Mouse (Mus musculus) liver, embryonic 16.5 days (tissue): ENCODE results near the gene Csnk1g1. TPM values are rescaled to one million over a fixed set of nuclear protein-coding genes. Genes with fewer than 3 reads are reported as not detected.

Source experiments
- ATAC-seq: fragments of 200-750 bp; cut with Nextera tagmentation; 2 replicates; pipeline ENCODE4 v1.8.0; 2017; ENCODE audit warnings: low read depth, mild to moderate bottlenecking, moderate number of reproducible peaks, moderate library complexity
- H3K27ac ChIP-seq: fragments of 300-500 bp; sonication (generic); 2 replicates; pipeline ENCODE4 v1.5.1; 2014; ENCODE audit warnings: mild to moderate bottlenecking, low read length
- H3K27me3 ChIP-seq: fragments of 300-500 bp; sonication (generic); 2 replicates; pipeline ENCODE4 v1.6.1; 2014; ENCODE audit warnings: low read depth, low read length, mixed read lengths; ENCODE audit not compliant: control insufficient read depth, insufficient read depth
- H3K36me3 ChIP-seq: fragments of 300-500 bp; sonication (generic); 2 replicates; pipeline ENCODE4 v1.6.1; 2014; ENCODE audit warnings: mild to moderate bottlenecking; ENCODE audit not compliant: control insufficient read depth, insufficient read depth
- H3K4me1 ChIP-seq: fragments of 300-500 bp; sonication (generic); 2 replicates; pipeline ENCODE4 v1.6.1; 2014; ENCODE audit warnings: low read depth, low read length, mixed read lengths; ENCODE audit not compliant: control insufficient read depth
- H3K4me2 ChIP-seq: fragments of 300-500 bp; sonication (generic); 2 replicates; pipeline ENCODE4 v1.6.1; 2014; ENCODE audit warnings: low read depth, low read length, mixed read lengths
- H3K4me3 ChIP-seq: fragments of 300-500 bp; sonication (generic); 2 replicates; pipeline ENCODE4 v1.5.1; 2014; ENCODE audit warnings: low read depth, mild to moderate bottlenecking, low read length
- H3K9ac ChIP-seq: fragments of 300-500 bp; sonication (generic); 2 replicates; pipeline ENCODE4 v1.6.1; 2014; ENCODE audit warnings: low read depth, low read length
- H3K9me3 ChIP-seq: fragments of 300-500 bp; sonication (generic); replicated peaks from 2 replicates; pipeline ENCODE4 v1.6.1; 2016; ENCODE audit warnings: low read length; ENCODE audit not compliant: control insufficient read depth
- WGBS: fragments of 180-500 bp; shearing (Covaris S2); extraction: QIAGEN DNeasy Blood & Tissue Kit; methylation state at CpG from one replicate; pipeline ENCODE4 v1.1.7; 2014; ENCODE audit not compliant: insufficient replicate concordance; 5-methylcytosine and 5-hydroxymethylcytosine counted together
- polyA plus RNA-seq: library from polyadenylated mRNA; unstranded; fragments of >200 nt; fragmentation: Nextera tagmentation; extraction: Ambion mirVana; gene quantifications from 2 replicates; pipeline ENCODE4 v1.2.1, GENCODE M21; 2015

Csnk1g1 gene
- 3.5 and 3.7 TPM in 2 replicates for polyA plus RNA-seq

- peak; percentile 96 for ATAC-seq
- Histone ChIP-seq H3K9ac (peak within 1 kb of the TSS; percentile 83), H3K9me3 (no peaks in the 10 kb centered on the region), H3K4me2 (peak within 1 kb of the TSS; percentile 69), H3K4me3 (peak within 1 kb of the TSS; percentile 92), H3K36me3 (peaks cover 2% of the 10 kb centered on the region; the same call in 1 of the 2 replicates), H3K4me1 (peaks cover 9% of the 10 kb centered on the region), H3K27ac (peak within 1 kb of the TSS; percentile 89), H3K27me3 (no peaks in the 10 kb centered on the region)
- 1% methylated on average over 38 of the region's 38 CpGs for WGBS
These were observed at the start of gene Csnk1g1, which contains the start of gene Trip4 for GRCm38 (mm10) chr9:65908394-65909300. Gene Csnk1g1, plus strand, starts transcription at chr9:65908924. Gene Trip4, minus strand, starts transcription at chr9:65908794.

GRCm38 (mm10) chr9:65859656-65860055 lies 49.1 kb upstream of the Csnk1g1 start:
- Histone ChIP-seq H3K9ac (no peak overlapping the region), H3K4me3 (no peak overlapping the region), H3K27me3 (no peaks in the 10 kb centered on the region), H3K4me1 (no peaks in the 10 kb centered on the region), H3K27ac (no peak overlapping the region), H3K9me3 (no peaks in the 10 kb centered on the region), H3K4me2 (no peak overlapping the region), H3K36me3 (peaks cover 18% of the 10 kb centered on the region; the same call in 1 of the 2 replicates)
- ATAC-seq = no peak
- WGBS = 29% methylated on average over 1 of the region's 1 CpGs

- WGBS = under 1% methylated on average over 37 of the region's 37 CpGs
- Histone ChIP-seq H3K4me1 (peaks cover 4% of the 10 kb centered on the region; the same call in 1 of the 2 replicates), H3K9ac (peak overlapping the region; percentile 89), H3K9me3 (no peaks in the 10 kb centered on the region), H3K4me2 (peak overlapping the region; percentile 84), H3K36me3 (no peaks in the 10 kb centered on the region), H3K4me3 (peak overlapping the region; percentile 87), H3K27ac (peak overlapping the region; percentile 87), H3K27me3 (no peaks in the 10 kb centered on the region)
- peak; percentile 99 for ATAC-seq
These were observed 24.0 kb upstream of the Csnk1g1 start for GRCm38 (mm10) chr9:65884564-65885315.

- Histone ChIP-seq H3K36me3 (peaks cover 19% of the 10 kb centered on the region), H3K9ac (peak within 1 kb of the TSS; percentile 86), H3K4me2 (peak within 1 kb of the TSS; percentile 85), H3K27me3 (no peaks in the 10 kb centered on the region), H3K4me3 (peak within 1 kb of the TSS; percentile 90), H3K27ac (peak within 1 kb of the TSS; percentile 36), H3K4me1 (peaks cover 7% of the 10 kb centered on the region), H3K9me3 (no peaks in the 10 kb centered on the region)
- 0% methylated on average over 21 of the region's 21 CpGs for WGBS
- peak; percentile 97 for ATAC-seq
These were observed 18.5 kb upstream of the Csnk1g1 start, which contains the start of gene Pclaf for GRCm38 (mm10) chr9:65890143-65890628. Gene Pclaf, plus strand, starts transcription at chr9:65890237.

- ATAC-seq = no peak
- Histone ChIP-seq H3K27ac (no peak overlapping the region), H3K4me3 (peak overlapping the region; percentile 90), H3K4me1 (peaks cover 3% of the 10 kb centered on the region), H3K27me3 (no peaks in the 10 kb centered on the region), H3K4me2 (peak overlapping the region; percentile 85), H3K9ac (peak overlapping the region; percentile 86), H3K9me3 (no peaks in the 10 kb centered on the region), H3K36me3 (peaks cover 24% of the 10 kb centered on the region)
- 4% methylated on average over 5 of the region's 5 CpGs for WGBS
These were observed 17.6 kb upstream of the Csnk1g1 start for GRCm38 (mm10) chr9:65891126-65891525.

GRCm38 (mm10) chr9:65896977-65897376 lies 11.7 kb upstream of the Csnk1g1 start:
- no peak overlapping the region for H3K4me3 ChIP-seq
- H3K27me3 ChIP-seq = no peaks in the 10 kb centered on the region
- H3K4me1 ChIP-seq = no peaks in the 10 kb centered on the region; the same call in 1 of the 2 replicates
- WGBS = 86% methylated on average over 2 of the region's 2 CpGs
- no peaks in the 10 kb centered on the region for H3K9me3 ChIP-seq
- ATAC-seq = no peak
- H3K9ac ChIP-seq = no peak overlapping the region
- peaks cover 37% of the 10 kb centered on the region for H3K36me3 ChIP-seq
- H3K4me2 ChIP-seq = no peak overlapping the region
- H3K27ac ChIP-seq = no peak overlapping the region

- no peak overlapping the region for H3K27ac ChIP-seq
- H3K9ac ChIP-seq = no peak overlapping the region
- no peaks in the 10 kb centered on the region for H3K9me3 ChIP-seq
- peaks cover 14% of the 10 kb centered on the region for H3K36me3 ChIP-seq
- no peaks in the 10 kb centered on the region for H3K27me3 ChIP-seq
- H3K4me2 ChIP-seq = no peak overlapping the region
- 0 out of 2 replicates have a peak, but pooled peaks cover 1% of the 10 kb centered on the region for H3K4me1 ChIP-seq
- no peak for ATAC-seq
- H3K4me3 ChIP-seq = no peak overlapping the region
- 81% methylated on average over 3 of the region's 3 CpGs for WGBS
These were observed 5.8 kb upstream of the Csnk1g1 start for GRCm38 (mm10) chr9:65902879-65903278.

GRCm38 (mm10) chr9:65903419-65903818 lies 5.3 kb upstream of the Csnk1g1 start:
- peaks cover 4% of the 10 kb centered on the region; the same call in 1 of the 2 replicates for H3K4me1 ChIP-seq

More at GRCm38 (mm10) chr9:65903419-65903818, 5.3 kb upstream of the Csnk1g1 start:
- peaks cover 12% of the 10 kb centered on the region for H3K36me3 ChIP-seq
- no peak overlapping the region for H3K27ac ChIP-seq
- no peak for ATAC-seq
- H3K9ac ChIP-seq = no peak overlapping the region
- no peaks in the 10 kb centered on the region for H3K9me3 ChIP-seq
- no peak overlapping the region for H3K4me2 ChIP-seq
- no peak overlapping the region for H3K4me3 ChIP-seq
- no peaks in the 10 kb centered on the region for H3K27me3 ChIP-seq
